Mouse (Mus musculus): Measurements from ENCODE around the gene Ptpre. TPM values are rescaled to one million over a fixed set of nuclear protein-coding genes. Genes with fewer than 3 reads are reported as not detected.
A peak's percentile ranks its signal among the peaks of the same experiment; 100 is the strongest.

Ptpre gene
- polyA plus RNA-seq, 1 experiment, result 0.72 TPM

DNA sequence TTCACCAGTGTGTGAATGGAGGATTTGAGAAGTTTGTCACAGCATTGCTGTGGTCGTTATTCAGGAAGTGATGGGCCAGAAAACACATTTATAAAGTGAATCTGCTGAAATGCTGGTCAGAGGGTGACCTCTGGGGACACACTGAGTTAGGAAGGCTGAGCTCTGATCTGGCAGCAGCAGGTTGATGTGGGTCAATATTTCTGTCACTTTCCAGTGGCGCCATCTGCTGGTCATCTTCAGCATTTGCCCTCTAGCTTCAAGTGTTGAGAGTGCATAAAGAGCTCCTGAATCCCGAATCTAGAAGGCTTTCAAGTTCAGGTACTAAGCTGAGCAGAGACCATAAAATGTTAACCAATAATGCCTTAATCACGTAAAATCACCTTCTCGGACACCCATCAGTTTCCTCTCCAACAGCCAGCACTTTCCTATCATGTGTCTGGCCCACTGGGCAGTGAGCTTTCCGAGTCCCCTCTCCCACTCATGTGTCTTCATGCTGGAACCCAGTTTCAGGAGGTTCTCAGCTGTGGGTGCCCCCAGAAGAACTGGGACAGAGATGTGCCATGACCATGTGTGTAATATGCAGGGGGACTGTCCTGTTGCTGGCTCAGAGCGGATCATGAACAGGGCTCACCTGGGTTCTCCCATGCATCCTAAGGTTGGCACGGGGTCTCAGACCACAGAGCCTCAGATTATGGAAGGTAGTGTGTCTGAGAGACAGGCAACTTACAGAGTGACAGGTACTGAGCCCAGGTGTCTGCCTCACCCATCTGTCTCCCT lies 94.7 kb downstream of the Ptpre start:
- no peaks in the 10 kb centered on the region for H3K36me3 ChIP-seq (ENCODE audit: control insufficient read depth, insufficient read depth, low read length, poor library complexity, severe bottlenecking)
- no peak overlapping the region for H3K4me3 ChIP-seq (ENCODE audit: low read depth, low read length)
- no peak overlapping the region for H3K9ac ChIP-seq (ENCODE audit: low read depth, poor library complexity, severe bottlenecking)
- H3K9me3 ChIP-seq (replicated peaks; ENCODE audit: control insufficient read depth, insufficient read depth, low read length, poor library complexity, severe bottlenecking), result no peaks in the 10 kb centered on the region
- TF ChIP-seq CTCF (IDR thresholded peaks at IDR 0.05; ENCODE audit: low read depth, low read length) (peak; percentile 63), POLR2A (IDR thresholded peaks at IDR 0.05; ENCODE audit: insufficient read depth, low read length) (no peak)
- H3K27me3 ChIP-seq (ENCODE audit: control insufficient read depth, insufficient read depth, low read length, poor library complexity, severe bottlenecking), result no peaks in the 10 kb centered on the region
- H3K27ac ChIP-seq (ENCODE audit: insufficient read depth, low read length), result no peak overlapping the region
- H3K4me1 ChIP-seq (ENCODE audit: control insufficient read depth, insufficient read depth, low read length), result no peaks in the 10 kb centered on the region

DNA sequence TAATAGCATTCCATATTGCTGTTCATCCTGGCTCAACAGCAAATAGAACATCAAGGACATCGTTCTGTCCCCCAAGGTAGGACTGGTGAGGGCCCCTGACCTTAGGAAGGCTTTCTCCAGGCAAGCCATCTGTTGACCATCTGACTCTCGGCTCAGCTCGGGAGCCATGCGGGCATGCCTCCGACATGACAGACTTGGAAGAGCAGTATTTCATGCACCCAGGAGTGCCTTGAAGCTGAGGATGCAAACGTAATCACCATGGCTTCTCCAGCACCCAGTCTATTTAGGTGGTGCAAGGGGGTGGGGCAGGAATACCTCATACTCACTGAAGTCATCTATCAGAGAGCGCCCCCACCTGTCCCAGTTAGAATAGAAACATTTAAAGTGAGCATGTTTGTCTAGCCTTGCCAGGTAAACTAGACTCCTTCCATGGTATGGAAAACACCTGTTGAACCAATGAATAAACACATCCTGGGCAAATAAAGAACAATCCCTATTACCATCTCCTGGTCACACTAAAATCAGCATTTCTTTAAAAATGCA lies 95.5 kb downstream of the Ptpre start:
- Histone ChIP-seq H3K36me3 (ENCODE audit: control insufficient read depth, insufficient read depth, low read length, poor library complexity, severe bottlenecking) (no peaks in the 10 kb centered on the region), H3K9me3 (replicated peaks; ENCODE audit: control insufficient read depth, insufficient read depth, low read length, poor library complexity, severe bottlenecking) (no peaks in the 10 kb centered on the region), H3K27ac (ENCODE audit: insufficient read depth, low read length) (no peak overlapping the region), H3K27me3 (ENCODE audit: control insufficient read depth, insufficient read depth, low read length, poor library complexity, severe bottlenecking) (no peaks in the 10 kb centered on the region), H3K9ac (ENCODE audit: low read depth, poor library complexity, severe bottlenecking) (no peak overlapping the region), H3K4me1 (ENCODE audit: control insufficient read depth, insufficient read depth, low read length) (no peaks in the 10 kb centered on the region), H3K4me3 (ENCODE audit: low read depth, low read length) (no peak overlapping the region)
- no peak for TF ChIP-seq POLR2A (IDR thresholded peaks at IDR 0.05; ENCODE audit: insufficient read depth, low read length)
- TF ChIP-seq EP300 (IDR thresholded peaks at IDR 0.05; ENCODE audit: insufficient read depth, low read depth, low read length), result no peak
- TF ChIP-seq CTCF (IDR thresholded peaks at IDR 0.05; ENCODE audit: low read depth, low read length), result no peak

DNA sequence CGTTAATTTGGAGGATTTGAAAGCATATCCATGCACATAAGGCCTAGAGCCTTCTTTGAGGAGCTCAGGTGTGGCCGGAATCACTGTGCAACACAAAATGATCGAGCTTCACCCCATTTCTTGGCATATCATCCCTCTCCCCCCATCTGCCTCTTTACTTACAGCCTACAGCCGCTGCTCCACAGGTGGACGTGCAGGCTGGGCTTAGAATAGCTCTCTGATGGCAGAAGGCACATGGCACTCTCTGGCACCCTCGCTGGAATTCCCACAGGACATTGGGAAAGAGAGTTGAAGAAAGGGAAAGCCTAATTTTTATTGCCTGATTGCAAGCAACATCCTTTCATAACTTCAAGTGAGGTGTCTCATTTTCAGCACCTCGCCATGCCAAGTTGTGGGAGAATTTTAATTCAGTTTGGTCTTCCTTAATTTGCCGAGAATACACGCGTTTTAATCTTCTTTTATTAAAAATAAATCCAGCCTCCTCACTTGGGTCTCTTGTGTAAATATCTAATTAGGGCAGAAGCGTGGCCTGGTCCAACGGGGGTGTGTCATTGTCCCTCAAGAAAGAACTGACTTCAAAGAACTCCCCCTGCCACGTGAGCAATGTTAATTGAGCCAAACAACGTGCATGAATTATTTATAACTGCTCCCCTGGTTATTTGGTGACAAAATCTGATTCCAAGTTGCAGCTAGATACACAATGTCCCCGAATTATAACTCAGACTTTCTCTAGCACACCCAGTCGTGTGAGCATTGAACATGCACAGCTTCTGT lies 97.8 kb downstream of the Ptpre start:
- Histone ChIP-seq H3K9me3 (replicated peaks; ENCODE audit: control insufficient read depth, insufficient read depth, low read length, poor library complexity, severe bottlenecking) (no peaks in the 10 kb centered on the region), H3K27ac (ENCODE audit: insufficient read depth, low read length) (no peak overlapping the region), H3K4me1 (ENCODE audit: control insufficient read depth, insufficient read depth, low read length) (peaks cover 2% of the 10 kb centered on the region), H3K36me3 (ENCODE audit: control insufficient read depth, insufficient read depth, low read length, poor library complexity, severe bottlenecking) (no peaks in the 10 kb centered on the region), H3K4me3 (ENCODE audit: low read depth, low read length) (no peak overlapping the region), H3K27me3 (ENCODE audit: control insufficient read depth, insufficient read depth, low read length, poor library complexity, severe bottlenecking) (no peaks in the 10 kb centered on the region), H3K9ac (ENCODE audit: low read depth, poor library complexity, severe bottlenecking) (no peak overlapping the region)
- no peak for TF ChIP-seq CTCF (IDR thresholded peaks at IDR 0.05; ENCODE audit: low read depth, low read length)
- TF ChIP-seq POLR2A (IDR thresholded peaks at IDR 0.05; ENCODE audit: insufficient read depth, low read length), result no peak
- no peak for TF ChIP-seq EP300 (IDR thresholded peaks at IDR 0.05; ENCODE audit: insufficient read depth, low read depth, low read length)

DNA sequence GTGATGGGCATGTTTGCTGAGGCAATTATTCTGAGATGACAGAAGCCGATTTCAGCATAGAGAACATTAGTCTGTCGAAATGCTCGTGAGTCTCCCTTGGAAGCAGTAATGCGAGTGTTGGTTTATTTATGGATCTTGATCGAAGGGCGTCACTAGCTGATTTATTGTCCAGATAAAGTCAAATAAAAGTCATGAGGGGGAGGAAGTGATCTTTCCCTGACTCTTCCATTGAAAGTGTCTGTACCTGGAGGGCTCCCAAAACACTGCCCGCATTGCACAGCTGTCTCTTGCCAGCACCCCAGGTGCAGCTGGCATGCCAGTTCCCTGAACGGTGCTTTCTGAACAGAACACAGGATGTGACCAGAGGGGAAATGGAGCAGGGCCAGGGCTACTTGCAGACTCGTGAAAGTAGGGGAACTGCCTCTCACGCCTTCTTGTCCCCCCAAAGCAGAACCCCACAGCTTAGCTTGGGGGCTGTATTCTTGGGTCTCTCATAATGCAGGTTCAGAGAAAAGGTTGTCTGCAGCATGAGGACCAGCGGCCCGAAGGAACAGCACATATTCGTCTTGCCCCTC lies 100.2 kb downstream of the Ptpre start:
- Histone ChIP-seq H3K36me3 (ENCODE audit: control insufficient read depth, insufficient read depth, low read length, poor library complexity, severe bottlenecking) (no peaks in the 10 kb centered on the region), H3K9ac (ENCODE audit: low read depth, poor library complexity, severe bottlenecking) (no peak overlapping the region), H3K9me3 (replicated peaks; ENCODE audit: control insufficient read depth, insufficient read depth, low read length, poor library complexity, severe bottlenecking) (no peaks in the 10 kb centered on the region), H3K4me3 (ENCODE audit: low read depth, low read length) (no peak overlapping the region), H3K4me1 (ENCODE audit: control insufficient read depth, insufficient read depth, low read length) (peaks cover 2% of the 10 kb centered on the region), H3K27ac (ENCODE audit: insufficient read depth, low read length) (no peak overlapping the region), H3K27me3 (ENCODE audit: control insufficient read depth, insufficient read depth, low read length, poor library complexity, severe bottlenecking) (no peaks in the 10 kb centered on the region)
- TF ChIP-seq POLR2A (IDR thresholded peaks at IDR 0.05; ENCODE audit: insufficient read depth, low read length) (no peak), EP300 (IDR thresholded peaks at IDR 0.05; ENCODE audit: insufficient read depth, low read depth, low read length) (no peak), CTCF (IDR thresholded peaks at IDR 0.05; ENCODE audit: low read depth, low read length) (no peak)

DNA sequence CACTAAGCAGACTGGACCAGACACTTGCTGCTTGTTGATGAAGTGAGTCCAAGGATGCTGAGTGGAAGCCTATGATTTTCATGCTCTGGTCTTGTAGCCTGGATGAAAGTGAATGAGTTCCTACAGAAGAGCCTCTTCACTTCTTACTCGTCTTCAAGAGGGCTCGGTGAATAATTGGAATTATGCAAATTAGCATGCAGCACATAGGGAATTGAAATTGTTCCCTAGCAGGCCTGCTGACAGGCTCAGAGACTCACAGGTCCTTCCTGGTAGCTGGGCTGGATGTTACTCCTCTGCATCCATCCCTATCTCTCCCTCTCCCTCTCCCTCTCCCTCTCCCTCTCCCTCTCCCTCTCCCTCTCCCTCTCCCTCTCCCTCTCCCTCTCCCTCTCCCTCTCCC lies 102.1 kb downstream of the Ptpre start:
- Histone ChIP-seq H3K9ac (ENCODE audit: low read depth, poor library complexity, severe bottlenecking) (no peak overlapping the region), H3K4me3 (ENCODE audit: low read depth, low read length) (no peak overlapping the region), H3K9me3 (replicated peaks; ENCODE audit: control insufficient read depth, insufficient read depth, low read length, poor library complexity, severe bottlenecking) (no peaks in the 10 kb centered on the region), H3K27ac (ENCODE audit: insufficient read depth, low read length) (no peak overlapping the region), H3K27me3 (ENCODE audit: control insufficient read depth, insufficient read depth, low read length, poor library complexity, severe bottlenecking) (no peaks in the 10 kb centered on the region), H3K4me1 (ENCODE audit: control insufficient read depth, insufficient read depth, low read length) (peaks cover 2% of the 10 kb centered on the region), H3K36me3 (ENCODE audit: control insufficient read depth, insufficient read depth, low read length, poor library complexity, severe bottlenecking) (no peaks in the 10 kb centered on the region)
- TF ChIP-seq CTCF (IDR thresholded peaks at IDR 0.05; ENCODE audit: low read depth, low read length) (no peak), EP300 (IDR thresholded peaks at IDR 0.05; ENCODE audit: insufficient read depth, low read depth, low read length) (no peak), POLR2A (IDR thresholded peaks at IDR 0.05; ENCODE audit: insufficient read depth, low read length) (no peak)

Measured in ES-Bruce4 (cell line).